Mouse (Mus musculus): ENCODE results near the gene Tsen15. TPM values are rescaled to one million over a fixed set of nuclear protein-coding genes. Genes with fewer than 3 reads are reported as not detected.

The Tsen15 gene
- total RNA-seq, 2 experiments from 2014 or later: 109 to 116 TPM

DNA sequence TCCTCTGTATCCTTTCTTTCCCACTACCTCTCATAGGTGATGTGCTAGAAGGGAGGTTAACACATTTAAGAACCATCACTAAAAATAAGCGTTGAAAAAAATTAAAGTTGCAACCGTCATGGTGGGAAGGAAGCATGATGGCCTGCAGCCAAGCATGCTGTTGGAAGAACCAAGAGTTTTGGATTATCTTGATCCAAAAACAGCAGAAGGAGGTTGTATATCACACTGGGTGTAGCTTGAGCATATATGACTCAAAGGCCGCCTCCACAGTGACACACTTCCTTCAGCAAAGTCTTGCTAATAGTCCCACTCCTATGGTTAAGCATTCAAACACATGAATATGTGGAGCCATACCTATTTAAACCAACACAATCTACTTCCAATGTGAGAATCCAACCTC lies 7.6 kb upstream of the Tsen15 start:
- ATAC-seq (replicated peaks; ENCODE audit: low FRiP score, low TSS enrichment, poor library complexity, severe bottlenecking): no peak

DNA sequence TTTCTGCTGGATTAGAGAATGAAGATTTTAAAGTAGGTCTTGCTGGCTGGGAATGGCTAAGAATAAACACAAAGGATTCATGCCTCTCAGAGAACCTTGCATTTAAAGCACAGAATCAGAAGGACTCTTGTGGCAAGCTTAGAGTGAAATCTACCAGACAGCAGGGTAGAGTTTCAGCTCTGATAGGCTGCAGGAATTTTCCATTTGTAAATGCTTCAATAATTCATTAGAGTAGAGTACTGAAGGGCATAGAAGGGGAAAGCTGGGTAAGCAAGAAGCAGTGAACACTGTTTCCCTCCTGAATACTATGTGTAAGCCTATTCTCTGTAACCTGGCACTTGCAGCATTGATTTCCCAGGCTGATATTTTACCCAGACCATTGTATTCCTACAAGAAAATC lies 2.8 kb upstream of the Tsen15 start:
- no peak for ATAC-seq (replicated peaks; ENCODE audit: low FRiP score, low TSS enrichment, poor library complexity, severe bottlenecking)

DNA sequence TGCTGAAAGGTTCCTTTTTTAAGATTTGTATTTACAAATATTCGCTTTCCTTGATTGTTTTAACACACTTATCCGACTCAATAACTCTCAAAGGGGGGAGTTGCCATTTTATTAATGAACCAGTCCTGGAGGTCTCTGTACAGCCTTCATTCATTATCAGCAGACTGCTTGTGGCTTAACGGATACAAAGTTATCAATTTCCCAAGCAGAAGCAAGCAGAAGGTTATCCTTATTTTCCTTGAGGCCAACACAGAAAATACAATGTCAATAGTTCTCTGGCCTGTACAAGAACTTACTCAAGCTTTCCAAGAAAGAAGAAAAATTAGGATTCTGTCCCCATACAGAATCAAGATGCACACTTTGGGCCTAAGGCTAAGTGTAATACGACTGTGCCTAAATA lies 795 bp downstream of the Tsen15 start:
- peak; percentile 55 for ATAC-seq (replicated peaks; ENCODE audit: low FRiP score, low TSS enrichment, poor library complexity, severe bottlenecking)

DNA sequence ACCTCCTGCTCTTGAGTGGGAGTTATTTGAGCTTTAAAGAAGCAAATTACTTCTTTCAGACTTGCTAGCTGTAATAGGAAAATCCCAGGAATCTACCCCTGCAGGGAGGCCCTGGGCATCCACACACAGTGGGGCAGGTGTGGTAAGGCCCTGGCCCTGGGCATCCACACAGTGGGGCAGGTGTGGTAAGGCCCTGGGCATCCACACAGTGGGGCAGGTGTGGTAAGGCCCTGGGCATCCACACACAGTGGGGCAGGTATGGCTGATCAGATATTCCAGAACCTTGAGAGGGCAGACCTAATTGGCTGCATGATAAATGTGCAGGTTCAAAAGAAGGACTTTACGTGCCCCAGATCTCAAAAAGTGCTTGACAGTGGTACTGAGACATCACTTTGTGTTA lies 1.9 kb downstream of the Tsen15 start:
- ATAC-seq (replicated peaks; ENCODE audit: low FRiP score, low TSS enrichment, poor library complexity, severe bottlenecking): no peak

DNA sequence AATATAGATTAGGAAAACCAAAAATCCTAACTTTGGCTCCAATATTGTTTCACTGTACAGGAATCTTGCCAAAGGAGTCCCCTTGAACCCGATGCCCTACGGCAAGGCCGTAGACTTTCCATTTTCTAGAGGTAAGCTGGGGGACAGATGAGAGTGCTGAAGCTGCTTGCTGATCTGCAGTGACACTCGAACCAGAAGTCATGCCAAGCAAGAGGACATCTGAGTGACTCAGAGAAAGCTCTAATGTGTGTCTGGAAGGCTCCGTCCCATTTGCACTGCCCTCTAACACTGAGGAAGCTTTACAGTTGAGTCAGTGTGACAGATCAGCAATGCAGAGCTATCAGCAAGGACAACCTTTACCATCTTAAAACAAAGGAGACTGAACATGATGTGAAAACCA lies 8.2 kb downstream of the Tsen15 start:
- ATAC-seq (replicated peaks; ENCODE audit: low FRiP score, low TSS enrichment, poor library complexity, severe bottlenecking): no peak

DNA sequence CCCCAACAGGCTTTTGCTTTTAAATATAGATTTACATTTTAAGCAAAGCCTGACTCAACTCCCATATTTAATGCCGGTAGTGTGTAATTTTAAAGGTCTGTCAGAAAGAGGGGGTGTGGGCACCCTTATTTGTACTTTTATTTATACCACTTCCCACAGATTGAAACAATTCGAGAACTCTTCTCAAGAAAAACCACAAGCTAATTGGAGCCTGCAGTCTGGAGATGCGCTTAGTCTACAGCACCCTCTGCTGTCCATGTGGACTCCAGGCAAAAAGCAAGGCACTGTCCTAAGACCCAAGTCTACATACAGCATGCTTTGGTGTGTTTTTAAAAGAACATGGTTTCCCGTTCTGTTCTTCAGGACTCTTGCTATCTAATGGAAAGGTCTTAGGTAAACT lies 17.3 kb downstream of the Tsen15 start:
- ATAC-seq (replicated peaks; ENCODE audit: low FRiP score, low TSS enrichment, poor library complexity, severe bottlenecking): peak; percentile 61

DNA sequence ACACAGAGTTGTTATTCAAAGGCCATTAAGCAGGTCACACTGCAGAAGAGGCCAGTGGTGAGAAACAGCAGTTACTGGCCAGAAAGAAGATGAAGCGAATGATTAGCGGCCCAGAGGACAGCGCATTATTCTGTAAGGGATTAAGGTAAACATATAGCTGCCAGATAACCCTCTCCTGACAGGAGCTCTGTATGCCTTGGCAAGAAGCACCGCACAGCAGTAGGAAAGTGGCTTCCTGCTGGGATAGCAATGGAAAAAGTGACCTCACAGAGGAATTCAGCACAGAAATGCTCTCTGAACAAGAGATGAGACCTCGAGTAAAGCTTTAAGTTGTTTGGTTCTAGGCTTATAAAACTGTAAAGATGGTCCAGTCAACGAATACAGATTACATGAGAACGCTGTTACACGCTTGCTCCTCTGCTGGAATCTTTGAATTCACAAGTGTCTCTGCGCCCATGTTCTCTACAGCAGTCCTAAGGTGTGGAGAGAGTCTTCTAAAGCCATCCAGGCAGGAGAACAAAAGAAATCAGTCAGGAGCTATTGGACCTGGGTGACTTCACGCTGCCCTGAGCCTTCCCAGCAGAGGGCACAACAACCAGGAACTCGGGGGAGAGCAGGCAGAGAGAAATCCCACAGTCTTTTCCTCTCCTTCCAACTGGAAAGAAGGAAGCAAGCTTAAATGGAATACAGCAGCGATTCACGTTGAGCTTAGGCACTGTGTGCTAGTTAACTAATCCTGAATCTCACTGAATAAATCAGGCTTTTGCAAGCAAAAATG lies 18.0 kb downstream of the Tsen15 start:
- ATAC-seq (replicated peaks; ENCODE audit: low FRiP score, low TSS enrichment, poor library complexity, severe bottlenecking): no peak

DNA sequence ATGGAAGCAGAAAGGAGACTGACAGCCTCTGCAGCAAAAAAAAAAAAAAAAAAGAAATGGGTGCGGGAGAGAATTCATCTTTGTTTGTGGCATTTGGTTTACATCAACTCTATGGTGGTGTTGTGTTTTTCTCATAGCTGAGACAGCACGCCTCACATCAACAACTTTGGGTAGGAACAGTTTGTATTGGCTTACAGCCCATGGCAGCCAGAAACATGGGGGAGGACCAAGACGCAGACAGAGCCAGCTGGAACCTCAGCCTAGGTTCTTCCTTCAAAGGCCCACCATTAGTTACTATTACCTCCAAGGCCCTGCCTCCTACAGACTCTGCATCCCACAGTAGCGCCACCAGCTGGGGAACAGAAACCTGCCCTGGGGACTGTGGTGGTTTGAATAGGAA lies 29.8 kb downstream of the Tsen15 start:
- no peak for ATAC-seq (replicated peaks; ENCODE audit: low FRiP score, low TSS enrichment, poor library complexity, severe bottlenecking)

DNA sequence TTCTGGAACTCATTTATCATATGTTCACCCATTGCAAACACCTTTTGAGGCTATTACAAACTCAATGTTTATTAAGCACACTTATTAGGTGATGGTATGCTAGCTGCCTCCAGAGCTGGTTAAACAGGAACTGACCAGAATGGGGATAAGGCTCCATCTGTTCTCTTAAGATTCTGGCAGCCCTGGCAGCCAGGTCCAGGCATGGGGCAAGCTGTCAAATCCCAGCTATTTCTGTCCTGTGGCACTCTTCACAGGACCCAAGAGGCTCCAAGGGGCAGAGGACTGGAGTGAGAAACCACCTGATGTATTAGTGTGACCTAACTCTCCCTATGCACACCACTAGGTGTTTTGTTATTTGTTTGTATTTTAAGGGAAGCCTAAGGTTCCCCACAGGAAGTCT lies 38.5 kb downstream of the Tsen15 start:
- ATAC-seq (replicated peaks; ENCODE audit: low FRiP score, low TSS enrichment, poor library complexity, severe bottlenecking): no peak

DNA sequence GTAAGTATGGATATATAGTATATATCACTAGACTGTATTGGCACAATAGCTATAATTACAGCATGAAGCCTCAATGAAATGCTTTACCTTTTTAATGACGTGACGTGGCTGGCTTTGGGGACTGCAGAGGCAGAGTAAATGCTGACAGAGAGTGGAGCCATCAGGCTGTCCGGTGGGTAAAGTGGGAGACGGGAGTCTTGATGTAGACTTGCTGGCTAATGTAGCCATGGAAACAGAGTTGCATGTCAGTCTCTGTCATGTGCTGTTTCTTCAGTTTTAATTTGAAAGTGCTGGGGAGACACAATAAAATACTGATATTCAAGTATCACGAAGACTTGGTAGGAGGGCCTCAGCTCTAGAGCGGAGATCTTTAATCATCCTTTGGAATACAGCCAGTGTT lies 62.5 kb downstream of the Tsen15 start:
- no peak for ATAC-seq (replicated peaks; ENCODE audit: low FRiP score, low TSS enrichment, poor library complexity, severe bottlenecking)

Other genes with a start within 250 kb of the Tsen15 start
- not detected in 2 replicates for gene Colgalt2, start 13.1 kb upstream of the Tsen15 start, total RNA-seq (2014; fragmentation: Nextera tagmentation)
- not detected in 2 replicates for gene Colgalt2, start 13.1 kb upstream of the Tsen15 start, total RNA-seq (2017)